Mouse (Mus musculus): ENCODE data around the gene Ksr1. TPM values are rescaled to one million over a fixed set of nuclear protein-coding genes. Genes with fewer than 3 reads are reported as not detected.

Gene Ksr1
- total RNA-seq, 2 experiments from 2014 or later: 189 to 205 TPM

DNA sequence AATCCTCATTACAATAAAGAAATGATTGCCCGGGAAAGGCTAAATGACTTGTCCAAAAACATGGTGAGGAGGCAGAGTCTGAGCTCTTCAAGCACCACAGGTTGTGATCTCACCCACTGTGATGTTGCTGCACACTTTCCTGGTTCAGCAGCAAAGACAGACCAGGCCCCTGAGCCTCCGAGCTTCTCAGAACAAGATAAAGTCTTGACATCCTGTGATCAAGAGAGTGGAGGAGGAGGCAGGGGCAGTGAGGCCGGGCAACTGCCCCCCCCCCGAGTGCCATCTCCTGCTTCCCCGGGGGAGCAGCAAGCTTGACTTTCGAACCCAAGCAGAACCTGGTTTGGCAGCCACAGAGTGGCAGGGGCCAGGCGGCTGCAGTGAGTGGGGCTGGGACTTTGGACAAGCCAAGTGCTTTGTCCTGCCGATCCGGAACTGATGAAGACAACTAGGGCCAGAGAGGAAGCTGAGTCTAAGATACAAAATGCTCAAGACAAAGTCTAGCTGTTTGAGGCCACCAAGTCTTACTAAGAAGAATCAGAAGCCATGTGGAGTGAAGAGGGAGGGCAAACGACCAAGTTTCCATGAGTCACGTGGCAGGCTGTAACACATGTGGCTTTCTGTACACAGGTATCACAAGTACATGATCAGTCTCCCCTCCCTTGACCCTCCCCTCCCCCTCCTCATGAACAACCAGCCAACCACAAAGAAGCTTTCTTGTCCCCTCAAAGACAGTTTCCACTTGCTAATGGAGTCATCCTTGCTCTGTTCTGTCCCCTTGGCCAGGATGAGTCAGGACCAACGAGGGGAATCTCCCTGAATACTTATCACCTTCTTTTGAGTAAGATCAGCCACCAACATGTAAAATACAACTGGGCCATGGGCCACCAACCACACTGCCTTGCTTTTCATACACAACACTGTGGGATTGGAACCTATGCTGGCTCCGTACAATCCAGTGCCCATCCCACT is 16.5 kb downstream of the Ksr1 start:
- DNase-seq (ENCODE audit: extremely low spot score in 1 of 2, low spot score in 1 of 2): no peak

DNA sequence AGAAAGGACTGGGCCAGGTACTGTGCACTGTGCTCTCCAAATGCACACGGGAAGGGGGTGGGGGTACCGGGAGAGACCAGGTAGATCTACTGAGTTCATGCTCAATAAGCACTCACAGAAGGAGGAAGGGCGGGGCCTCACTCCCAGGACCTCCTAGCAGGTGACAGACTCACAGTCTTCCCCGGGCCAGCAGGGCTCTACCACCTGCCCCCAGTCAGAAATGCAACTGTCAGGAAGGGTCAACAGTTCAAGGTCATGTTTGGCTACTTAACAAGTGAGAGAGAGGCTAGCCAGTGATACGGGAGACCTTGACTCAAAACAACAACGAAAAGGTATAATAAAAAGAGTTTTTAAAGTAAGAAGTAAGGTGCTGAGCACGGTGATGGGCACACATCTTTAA is 18.0 kb downstream of the Ksr1 start:
- DNase-seq (ENCODE audit: extremely low spot score in 1 of 2, low spot score in 1 of 2): no peak

DNA sequence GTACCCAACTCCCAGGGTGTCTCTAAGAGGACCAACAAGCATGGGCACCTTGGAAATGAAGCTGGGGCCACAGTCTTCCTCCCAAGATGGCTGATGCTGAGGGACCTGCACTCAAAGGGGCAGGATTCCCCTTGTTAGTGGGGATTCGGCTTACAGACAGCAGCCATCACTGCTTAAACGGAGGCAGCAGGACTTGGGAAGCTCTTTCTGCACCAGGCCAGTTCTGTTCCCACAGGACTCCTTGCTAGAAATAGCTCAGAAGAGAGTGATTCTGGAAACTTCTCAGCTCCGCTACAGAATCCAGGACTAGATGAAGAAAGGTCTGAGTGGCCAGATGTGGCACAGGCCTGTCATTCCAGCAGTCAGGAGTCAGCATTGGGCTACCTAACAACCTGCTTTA is 19.2 kb downstream of the Ksr1 start:
- DNase-seq (ENCODE audit: extremely low spot score in 1 of 2, low spot score in 1 of 2): no peak

DNA sequence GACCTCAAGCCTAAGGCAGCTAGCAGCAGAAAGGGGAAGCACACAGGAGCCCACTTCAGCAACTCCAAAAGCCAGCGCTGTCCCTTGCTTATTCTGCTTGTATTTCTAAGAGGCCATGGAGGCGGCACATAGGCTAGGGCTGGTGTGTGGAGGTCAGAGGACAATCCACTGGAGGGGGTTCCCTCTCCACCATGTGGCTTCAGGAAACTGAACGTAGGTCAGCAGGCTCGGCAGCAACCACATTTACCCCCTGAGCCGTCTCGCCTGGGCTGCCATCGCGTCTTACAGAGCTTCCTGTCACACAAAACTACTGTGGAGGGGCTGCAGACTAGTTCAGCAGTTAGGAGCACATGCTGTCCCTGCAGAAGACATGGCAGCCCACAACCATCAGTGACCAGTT is 20.4 kb downstream of the Ksr1 start:
- DNase-seq (ENCODE audit: extremely low spot score in 1 of 2, low spot score in 1 of 2): no peak

DNA sequence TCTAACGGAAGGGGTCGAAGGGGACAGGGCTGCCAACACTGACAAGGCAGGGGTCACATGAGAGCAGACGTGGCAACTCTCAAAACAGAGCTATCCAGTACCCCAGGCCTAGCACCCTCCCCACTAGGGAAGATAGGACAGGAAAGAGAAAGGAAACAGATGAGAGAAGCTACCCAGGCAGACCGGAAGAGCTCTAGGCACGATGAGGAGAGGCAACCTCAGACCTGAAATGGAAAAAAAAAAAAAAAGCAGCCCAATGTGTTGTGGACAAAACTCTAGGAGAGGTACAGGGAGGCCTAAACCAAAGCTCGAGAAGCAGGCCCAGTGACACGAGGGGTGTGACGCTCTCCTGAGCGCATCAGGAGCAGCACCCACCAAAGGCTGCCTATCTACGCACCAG is 23.7 kb downstream of the Ksr1 start:
- no peak for DNase-seq (ENCODE audit: extremely low spot score in 1 of 2, low spot score in 1 of 2)

DNA sequence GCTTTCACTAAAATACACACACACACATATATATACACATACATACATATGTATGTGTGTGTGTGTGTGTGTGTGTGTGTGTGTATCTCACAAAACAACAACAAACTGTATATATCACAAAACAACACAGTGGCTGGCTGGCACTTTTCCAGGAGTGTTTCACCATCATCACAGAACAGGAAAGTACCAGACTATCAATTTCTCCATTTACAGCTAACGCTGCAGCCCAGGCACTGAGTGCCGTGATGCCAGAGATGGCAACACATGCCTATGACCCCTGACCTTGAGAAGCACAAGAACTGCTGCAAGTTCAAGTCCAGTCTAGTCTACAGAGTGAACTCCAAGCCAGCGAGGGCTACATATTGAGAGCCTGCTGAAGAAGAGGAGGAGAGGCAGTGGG is 26.1 kb downstream of the Ksr1 start:
- no peak for DNase-seq (ENCODE audit: extremely low spot score in 1 of 2, low spot score in 1 of 2)

DNA sequence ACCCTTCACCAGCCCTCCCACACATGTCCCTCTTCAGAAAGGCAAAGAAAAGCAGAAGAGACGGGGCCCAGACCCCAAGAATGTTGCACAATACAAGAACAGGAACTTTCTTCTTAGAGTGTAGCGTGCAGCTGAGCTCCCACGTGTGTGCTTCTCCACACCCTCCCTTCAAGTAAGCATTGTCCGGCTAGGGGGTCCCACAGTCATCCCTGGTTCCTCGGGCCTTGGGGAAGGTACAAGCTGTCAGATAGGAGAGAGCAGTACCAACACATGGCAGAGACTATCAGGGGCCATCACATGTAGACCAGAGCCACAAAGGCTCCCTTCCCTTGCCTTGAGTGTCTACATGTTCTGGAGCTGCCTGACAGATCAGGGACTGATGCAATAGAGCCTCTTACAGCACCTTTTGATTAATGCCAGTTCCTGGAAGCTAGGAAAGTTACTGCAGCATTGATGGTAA is 27.3 kb downstream of the Ksr1 start:
- DNase-seq (ENCODE audit: extremely low spot score in 1 of 2, low spot score in 1 of 2): no peak

DNA sequence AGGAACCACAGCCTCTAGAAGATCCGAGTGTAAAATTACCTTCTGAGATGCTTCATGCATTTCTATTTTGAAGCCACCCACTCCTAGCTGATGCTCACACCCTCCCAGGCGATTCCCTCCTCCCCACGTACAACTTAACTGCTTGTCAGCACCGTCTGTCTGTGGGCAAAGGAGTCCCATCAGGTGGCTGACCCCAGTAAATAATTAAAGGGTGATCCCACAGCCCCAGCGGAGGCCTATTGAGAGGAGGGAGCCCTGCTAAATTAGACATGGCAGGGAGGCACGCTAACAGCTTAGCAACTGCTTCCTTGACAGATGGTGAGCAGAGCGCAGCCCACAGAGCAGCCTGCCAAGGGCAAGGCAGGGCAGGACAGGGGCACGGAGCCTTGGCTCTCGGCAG is 29.5 kb downstream of the Ksr1 start:
- peak in 1 of 2 experiments; percentile 46 for DNase-seq (ENCODE audit: extremely low spot score in 1 of 2, low spot score in 1 of 2)

DNA sequence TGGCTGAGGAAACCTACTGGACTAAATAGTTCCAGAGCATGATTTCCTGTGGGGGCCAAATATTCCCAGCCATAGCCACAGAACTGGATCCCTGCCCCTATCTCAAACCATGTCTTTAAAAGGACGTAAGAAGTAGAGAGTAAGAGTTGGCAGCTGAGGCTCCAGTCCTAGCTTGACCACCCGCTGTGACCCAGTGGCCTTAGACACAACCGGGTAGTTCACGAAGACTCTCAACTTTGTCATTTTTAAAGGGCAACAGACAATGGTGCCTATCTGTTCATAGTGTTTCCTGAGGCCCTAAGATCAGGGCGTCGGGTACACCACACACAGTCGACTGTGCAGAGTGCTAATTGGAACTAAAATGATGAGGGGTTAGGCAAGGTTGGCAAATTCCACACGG is 30.5 kb downstream of the Ksr1 start:
- no peak for DNase-seq (ENCODE audit: extremely low spot score in 1 of 2, low spot score in 1 of 2)

DNA sequence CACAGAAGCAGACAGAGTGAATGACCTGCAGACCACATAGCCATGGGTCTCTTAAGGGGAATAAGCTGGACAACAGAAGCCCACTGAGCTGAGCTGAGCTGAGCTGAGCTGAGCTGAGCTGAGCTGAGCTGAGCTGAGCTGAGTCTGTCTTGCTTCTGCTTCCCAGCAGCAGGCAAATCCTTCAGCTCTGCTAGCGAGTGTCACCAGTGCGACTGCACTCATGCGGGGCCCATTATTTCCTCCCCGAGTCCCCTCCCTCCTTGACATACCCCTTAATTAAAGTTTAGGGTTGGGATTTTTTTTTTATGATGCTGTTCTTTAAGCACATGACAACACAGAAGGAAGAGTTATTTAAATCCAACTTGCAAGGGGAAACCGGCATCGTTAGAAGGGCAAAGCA is 32.1 kb downstream of the Ksr1 start:
- no peak for DNase-seq (ENCODE audit: extremely low spot score in 1 of 2, low spot score in 1 of 2)

DNA sequence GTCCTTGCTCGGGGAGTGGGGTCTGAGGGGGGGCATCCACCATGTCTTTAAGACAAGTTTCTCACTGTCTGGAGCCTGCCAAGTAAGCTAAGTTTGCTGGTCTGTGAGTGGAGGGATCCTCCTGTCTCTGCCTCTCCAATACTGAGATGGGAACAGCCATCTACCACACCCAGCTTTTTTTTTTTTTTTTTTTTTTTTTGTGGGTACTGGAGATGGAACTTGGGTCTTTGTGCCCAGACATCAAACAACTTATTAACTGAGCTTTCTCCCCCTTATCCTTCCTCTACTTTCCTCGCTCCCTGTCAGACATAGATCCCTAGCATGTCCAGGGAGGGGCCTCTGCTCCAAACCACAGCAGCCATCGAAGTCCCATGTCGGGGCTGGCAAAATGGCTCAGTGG is 32.8 kb downstream of the Ksr1 start:
- no peak for DNase-seq (ENCODE audit: extremely low spot score in 1 of 2, low spot score in 1 of 2)

DNA sequence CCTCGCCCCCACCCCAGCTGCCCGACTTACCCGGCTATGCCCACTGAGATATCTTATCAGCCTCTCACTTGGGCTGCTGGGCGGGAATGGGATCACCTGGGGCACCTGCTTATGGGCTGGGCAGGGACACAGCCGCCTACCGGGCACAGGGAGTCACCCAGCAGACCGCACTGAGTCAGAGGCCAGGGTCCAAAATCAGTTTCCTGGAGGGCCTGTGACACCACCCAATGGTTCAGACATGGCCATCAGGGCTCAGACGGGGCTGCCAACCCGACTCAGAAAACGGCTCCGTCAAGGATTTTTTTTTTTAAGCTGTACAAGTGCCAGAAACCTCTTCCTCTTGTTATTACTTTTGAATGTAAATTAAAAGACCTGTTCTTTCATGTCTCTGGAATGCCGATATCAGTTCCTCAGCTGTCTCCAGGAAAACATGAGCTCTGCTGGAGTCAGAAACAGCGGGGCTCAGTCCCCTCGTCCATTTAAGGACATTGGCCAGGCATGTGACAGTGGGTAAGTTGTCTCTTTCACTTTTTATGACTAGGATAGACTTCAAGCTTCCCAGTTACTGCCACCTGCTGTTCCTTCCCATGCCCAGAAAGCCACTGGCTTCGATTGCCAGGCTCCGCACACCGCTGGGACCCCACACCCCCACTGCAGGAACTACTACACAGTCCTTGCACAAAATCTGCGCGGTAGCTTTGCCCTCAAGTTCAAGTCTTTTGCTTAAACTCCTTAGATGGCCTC is 33.5 kb downstream of the Ksr1 start:
- no peak for DNase-seq (ENCODE audit: extremely low spot score in 1 of 2, low spot score in 1 of 2)

DNA sequence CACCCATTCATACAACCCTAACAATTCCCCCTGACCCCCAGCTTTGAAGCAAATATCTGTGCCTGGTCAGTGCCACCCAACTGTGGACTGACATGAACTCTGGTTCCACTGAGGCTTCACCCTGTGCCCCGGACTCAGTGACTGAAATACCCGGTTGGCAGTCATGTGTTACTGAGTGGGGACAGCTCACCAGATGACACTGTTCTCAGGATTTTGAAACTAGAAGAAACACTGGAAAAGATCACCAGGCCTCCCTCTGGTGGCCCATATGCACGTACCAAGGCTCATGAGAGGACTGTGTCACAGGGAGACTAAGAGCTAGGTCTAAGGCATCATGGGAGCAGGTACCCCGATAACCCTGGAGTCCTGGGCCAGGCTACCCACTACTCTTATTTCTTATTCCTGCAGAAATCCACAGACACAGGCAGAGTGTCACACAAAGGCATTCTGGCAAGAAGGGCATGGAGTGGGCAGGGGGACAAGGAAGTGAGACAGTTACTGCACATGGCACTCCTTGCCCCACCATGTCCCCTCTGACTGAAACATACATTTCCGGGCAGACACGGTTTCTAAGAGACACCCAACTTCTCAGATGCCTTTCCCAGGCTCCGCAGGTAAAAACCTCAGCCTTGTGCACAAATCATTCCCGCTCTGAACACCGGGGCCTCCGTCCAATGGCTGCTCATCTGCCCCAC is 34.2 kb downstream of the Ksr1 start:
- DNase-seq (ENCODE audit: extremely low spot score in 1 of 2, low spot score in 1 of 2): no peak

DNA sequence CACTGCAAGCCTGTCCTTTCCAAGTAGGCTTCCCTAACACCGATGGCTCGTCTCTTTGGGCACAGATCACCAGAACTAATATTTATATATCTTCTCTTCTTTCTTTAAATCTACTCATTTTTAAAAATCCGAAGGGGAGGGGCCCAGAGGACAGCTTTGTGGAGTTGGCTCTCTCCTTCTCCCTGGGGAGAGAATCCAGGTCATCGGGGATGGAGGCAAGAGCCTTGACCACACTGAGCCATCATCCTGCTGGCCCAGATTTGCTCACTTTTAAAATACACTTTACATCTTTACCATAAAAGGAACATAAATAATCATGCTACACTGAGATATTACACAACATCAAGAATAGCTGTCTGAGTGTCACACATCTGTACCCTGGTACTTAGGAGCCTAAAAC is 35.8 kb downstream of the Ksr1 start:
- no peak for DNase-seq (ENCODE audit: extremely low spot score in 1 of 2, low spot score in 1 of 2)

DNA sequence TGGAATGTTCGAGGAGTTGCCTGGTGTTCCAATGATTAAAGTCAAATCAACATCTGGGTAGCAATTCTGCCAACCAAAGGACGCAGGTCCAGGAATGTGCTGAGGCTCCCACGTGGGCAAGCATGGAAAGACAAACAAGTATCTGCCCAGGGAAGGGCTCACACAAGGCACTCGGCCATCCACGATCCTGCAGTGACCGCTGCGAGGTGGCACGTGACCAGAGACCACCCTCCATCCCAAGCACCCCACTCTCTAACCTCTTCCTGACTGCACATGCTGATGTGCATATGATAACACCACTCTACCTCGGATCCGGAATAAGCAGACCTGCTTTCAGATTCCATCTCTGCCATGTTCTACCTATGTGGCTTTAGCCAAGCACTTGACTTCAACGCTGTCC is 38.3 kb downstream of the Ksr1 start:
- no peak for DNase-seq (ENCODE audit: extremely low spot score in 1 of 2, low spot score in 1 of 2)

DNA sequence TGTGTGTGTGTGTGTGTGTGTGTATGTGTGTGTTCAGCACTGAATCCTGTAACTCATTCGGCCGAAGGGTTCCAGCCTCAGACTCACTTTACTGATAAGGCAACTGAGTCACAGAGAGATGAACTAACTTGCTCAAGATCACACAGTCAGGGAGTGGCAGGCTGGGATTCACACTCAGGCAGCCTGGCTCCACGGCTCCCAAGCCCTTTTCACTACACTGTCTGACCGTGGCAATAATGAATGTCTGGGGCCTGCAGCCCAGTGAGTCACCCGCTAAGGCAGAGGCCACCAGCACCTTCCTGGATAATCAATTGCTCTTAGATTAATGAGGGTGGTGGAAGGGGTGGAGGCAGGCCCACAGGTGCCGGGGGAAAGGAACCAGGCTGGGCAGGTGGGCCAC is 41.2 kb downstream of the Ksr1 start:
- DNase-seq (ENCODE audit: extremely low spot score in 1 of 2, low spot score in 1 of 2): no peak

DNA sequence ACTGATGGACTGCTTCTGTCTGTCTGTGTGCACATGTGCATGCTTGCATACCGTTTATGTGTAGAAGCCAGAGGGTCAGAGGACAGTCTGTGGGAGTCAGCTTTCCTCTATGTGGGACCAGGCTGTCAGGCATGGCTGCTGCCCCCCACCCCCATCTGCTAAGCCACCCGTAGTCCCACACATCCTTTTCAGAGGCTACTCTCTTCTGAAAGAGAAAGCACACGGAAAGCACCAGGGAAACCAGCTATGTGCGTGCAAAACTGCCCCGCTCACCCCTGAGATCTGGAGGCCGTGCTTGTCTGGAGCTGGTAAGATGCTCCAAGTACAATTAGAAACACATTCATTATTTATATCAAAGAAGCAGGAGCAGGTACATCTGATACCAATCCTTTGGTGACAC is 41.7 kb downstream of the Ksr1 start:
- no peak for DNase-seq (ENCODE audit: extremely low spot score in 1 of 2, low spot score in 1 of 2)

DNA sequence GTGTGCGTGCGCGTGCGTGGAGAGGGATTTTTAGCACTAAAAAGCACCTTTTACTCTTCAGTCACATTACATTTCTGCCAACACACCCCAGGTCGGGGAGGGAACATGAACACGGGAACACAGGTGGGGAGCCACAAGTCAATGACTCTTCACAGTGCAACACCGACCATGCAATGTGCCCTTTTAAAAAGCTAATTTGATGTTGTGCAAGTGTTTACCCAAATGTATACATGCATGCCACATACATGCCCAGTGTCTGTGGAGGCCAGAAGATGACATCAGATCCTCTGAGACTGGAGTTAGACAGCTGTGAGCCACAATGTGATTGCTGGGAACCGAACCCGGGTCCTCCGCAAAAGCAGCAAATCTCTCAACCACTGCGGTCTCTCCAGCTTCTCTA is 42.1 kb downstream of the Ksr1 start:
- no peak for DNase-seq (ENCODE audit: extremely low spot score in 1 of 2, low spot score in 1 of 2)

DNA sequence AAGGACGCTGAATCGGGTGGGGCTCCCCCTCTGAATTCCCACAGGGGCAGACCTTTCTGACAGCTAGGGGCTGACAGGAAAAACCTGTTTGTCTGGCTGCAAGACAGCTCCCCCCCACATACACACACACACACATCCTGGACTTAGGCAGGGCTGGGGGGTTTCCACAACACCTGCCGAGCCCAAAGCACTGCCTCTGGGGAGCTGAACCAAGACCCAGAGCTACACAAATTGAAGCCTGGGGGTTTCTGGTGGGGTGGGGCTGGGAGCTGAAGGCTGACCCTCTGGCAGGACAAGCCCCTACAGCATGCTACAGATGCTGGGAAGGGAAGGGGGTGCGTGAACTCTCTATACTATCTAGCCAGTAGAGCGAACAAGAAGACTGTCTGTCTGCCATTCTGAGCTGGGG is 42.7 kb downstream of the Ksr1 start:
- no peak for DNase-seq (ENCODE audit: extremely low spot score in 1 of 2, low spot score in 1 of 2)

DNA sequence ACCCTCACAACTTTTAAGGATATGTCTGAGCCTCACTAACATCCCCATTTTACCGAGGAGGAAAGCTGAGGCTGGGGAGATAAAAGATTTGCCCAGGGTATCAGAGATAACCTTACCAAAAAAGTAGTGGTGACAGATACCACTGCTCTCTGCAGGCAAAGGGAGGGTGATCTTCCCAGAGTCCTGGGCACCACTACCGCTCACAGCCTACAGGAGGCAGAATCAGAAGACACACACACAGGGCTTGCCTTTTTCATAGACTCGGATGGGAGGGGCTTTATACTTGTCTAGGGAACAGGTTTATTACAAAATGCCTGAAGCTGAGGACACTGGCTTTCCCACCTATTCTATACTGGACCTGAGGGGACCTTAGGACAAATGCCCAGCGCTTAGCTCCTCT is 43.9 kb downstream of the Ksr1 start:
- no peak for DNase-seq (ENCODE audit: extremely low spot score in 1 of 2, low spot score in 1 of 2)

DNA sequence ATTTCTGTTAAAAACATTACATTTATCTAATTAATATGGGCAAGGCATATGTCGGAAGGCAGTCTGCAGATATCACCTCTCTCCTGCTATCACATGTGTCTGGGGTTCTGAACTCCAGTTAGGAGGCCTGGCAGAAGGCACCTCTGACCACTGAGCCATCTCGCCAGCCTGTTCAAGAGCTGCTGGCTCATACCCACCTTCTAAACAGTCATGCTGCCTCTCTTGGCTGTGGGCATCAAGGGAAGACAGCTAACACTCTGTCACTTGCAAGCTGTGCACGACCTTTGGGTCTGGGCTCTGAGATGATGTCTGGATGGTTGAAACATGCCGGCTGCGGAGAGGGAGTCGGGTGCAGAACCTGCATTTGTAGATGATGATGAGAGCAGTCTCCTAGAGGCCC is 44.6 kb downstream of the Ksr1 start:
- no peak for DNase-seq (ENCODE audit: extremely low spot score in 1 of 2, low spot score in 1 of 2)

Measured in layer of hippocampus, postnatal 25 days (tissue).